Mouse (Mus musculus): ENCODE measurements around the gene Gm21915. TPM values are rescaled to one million over a fixed set of nuclear protein-coding genes. Genes with fewer than 3 reads are reported as not detected.

Gene Gm21915
- total RNA-seq (2021): not detected
- long read RNA-seq, experiment 1: 0 reads
- long read RNA-seq, experiment 2: 0 reads

DNA sequence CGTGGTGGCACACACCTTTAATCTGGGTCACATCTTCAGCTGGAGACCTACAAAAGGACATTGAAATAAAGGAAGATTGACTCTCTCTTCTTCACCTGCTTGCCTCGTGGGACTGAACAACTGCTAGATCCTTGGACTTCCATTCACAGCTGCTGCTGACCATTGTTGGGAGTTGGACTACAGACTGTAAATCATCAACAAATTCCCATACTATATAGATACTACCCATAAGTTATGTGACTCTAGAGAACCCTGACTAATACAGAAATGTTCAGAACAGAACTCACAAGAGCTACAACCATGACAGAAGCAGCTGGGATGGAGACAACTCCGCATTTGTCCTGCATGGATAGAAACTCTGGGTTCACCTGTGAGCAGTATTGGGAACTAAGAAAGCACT, at the start of gene Gm21915:
Gene Gm21915, plus strand, starts transcription at position 301 of the 400 bp plus-strand sequence.
- no peak for DNase-seq (ENCODE audit: low spot score in 2 of 2)
- intact Hi-C loops (cut with DNase I): no loop called here

DNA sequence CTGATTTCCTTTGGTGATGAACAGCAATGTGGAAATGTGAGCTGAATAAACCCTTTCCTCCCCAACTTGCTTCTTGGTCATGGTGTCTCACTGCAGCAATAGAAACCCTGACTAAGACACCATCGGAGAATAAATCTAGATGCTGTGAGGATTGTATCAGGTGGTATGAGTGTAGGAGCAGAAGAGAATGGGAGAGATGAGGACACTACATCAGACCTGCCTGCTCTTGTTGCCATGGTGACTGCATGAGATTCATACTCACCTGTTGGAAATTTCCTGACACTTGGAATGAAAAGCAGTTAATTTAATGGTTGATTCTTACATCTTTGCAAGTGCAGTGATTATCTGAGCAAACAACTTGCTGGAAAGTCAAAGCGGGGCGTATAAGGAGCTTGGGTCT, 48.1 kb upstream of the Gm21915 start:
- intact Hi-C loops (cut with DNase I): no loop called here
- DNase-seq (ENCODE audit: low spot score in 2 of 2): no peak

DNA sequence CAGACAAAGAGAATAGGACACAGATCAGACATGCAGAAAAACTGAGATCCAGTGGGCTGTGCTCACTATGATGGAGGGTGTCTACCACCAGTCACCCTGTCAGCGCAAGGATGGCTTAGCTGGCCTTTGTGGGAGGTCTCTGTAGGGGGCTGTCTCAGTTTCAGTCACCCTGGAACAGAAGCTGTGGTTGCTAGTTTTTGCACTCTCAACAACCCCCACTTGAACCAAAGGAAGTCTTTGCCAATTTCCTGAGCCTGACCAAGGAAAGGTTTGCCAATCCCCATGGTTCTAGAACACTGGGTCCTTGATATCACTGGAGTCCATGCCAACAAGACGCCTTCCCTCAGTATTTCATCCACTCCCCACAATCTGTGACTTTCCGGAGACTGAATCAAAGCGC, 47.6 kb upstream of the Gm21915 start:
- DNase-seq (ENCODE audit: low spot score in 2 of 2): no peak
- intact Hi-C loops (cut with DNase I): no loop called here

DNA sequence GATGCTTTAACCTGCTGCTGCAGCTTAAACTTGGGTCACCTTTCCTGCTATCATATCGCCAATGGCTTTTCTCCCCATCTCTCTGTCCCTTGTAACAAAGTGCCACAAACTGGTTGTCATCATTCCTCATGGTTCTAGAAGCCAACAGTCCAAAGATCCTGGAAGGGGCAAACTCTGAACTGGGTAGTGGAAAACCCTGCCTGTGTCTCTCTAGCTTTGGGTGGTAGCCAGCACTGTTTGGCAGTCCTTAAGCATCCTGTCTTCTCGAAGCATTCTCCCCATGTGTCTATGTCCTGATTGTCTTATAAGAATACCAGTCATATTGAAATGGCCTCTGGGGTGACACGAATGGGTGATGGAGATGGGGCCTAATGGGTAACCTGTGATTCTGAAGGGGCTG, 45.1 kb upstream of the Gm21915 start:
- DNase-seq (ENCODE audit: low spot score in 2 of 2): no peak
- intact Hi-C loops (cut with DNase I): no loop called here

DNA sequence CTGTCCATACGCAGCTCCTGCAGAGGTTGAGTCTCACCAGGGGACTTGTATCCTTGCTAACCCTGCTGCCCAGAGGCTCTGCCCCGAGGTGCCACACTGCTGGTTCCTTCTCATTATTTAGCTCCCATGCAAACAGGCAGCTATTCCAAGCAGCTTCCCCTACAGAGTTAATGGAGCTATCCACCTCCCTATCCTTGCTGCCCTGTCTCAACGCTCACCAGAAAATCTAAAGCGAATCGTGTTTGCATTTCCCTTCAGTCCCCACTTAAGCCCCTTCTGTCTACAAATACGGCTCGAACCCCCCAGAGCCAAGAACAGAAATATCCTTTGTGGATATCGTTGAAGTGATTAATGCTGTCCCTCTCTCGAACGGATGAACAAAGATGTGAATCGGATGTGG, 43.8 kb upstream of the Gm21915 start:
- intact Hi-C loops (cut with DNase I): no loop called here

DNA sequence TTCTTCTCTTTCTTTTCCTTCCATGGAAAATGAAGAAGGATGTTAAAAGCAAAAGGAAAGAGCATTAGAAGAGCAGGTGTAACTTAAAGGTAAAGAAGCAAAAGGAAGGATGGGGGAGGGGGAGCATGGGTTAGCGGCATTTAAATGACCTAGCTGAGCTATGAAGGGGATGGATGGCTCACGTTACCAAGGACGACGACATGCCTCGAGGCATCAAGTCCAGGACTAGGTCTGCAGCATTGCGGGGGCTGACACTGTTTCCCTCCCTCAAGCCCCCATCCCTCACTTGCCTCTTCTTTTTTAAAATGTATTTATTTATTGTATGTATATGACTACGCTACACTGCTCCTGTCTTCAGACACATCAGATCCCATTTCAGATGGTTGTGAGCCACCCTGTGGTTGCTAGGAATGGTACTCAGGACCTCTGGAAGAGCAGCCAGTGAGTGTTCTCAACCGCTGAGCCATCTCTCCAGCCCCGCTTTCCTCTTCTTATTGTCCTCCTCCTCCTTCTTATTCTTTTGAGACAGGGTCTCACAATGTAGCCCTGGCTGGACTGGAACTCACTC, 43.2 kb upstream of the Gm21915 start:
- intact Hi-C loops (cut with DNase I): no loop called here
- DNase-seq (ENCODE audit: low spot score in 2 of 2): no peak

More for the DNA sequence above, 43.8 kb upstream of the Gm21915 start:
- no peak for DNase-seq (ENCODE audit: low spot score in 2 of 2)

DNA sequence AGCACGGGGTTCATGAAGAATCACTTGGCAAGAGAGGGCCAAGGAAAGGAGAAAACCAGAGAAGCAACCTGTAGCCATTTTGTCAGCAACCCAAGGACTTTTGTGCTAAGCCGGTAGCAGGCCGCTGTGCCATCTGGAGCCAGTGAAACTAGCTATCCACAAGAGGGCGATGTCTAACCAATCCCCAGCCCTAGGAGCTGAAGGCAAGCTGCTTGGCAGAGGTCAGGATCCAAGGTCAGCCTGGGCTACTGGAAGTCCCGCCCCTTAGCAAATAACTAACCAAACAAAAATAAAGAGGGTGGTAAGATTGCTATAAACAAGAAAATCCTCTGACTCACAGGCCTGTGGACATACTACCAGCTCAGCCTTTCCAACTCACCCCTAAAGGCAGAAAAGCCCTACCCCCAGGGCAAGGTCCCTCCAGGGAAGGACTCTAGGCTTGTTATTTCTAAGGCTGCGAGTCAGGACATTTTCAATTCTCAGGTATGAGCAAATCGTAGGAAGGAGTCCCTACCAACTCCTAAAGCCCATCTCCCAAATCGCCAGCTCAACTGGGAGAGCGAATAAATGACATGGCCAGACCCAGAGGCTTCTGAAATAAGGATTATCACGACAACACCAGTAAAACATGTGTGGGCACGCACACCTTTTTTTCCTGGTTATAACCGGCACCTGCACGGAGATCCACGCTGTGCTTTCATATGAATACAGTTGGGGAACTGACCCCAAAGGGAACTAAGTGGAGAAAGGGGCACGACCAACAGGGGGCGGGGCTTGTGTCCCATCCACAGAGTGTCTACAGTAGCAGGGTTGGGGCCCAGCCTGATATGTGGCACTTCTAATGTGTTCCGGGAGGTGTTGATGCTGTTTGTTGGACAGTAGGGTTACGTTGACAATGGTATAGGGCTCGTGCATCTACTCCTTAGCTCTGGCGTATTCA, 42.0 kb upstream of the Gm21915 start:
- intact Hi-C loops (cut with DNase I): no loop called here

DNA sequence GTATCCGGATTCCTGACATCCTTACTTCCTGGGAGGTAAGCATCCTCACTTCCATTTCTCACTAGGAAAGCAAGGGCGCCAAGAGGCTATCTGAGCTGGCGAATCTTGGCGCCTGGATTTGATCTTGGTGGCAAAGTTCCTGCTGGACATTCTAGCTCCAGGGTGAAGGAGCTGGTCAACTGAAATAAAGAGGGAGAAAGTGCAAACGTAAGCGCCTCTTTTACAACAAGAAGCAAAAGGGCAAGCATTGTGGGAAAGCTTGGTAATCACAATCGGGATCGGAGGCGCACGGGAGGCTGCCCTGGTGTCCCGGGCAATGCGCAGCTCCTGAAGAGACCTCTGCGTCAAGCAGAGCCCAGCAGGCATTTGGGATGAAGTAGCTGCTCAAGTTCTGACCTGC, 41.0 kb upstream of the Gm21915 start:
- no peak for DNase-seq (ENCODE audit: low spot score in 2 of 2)
- intact Hi-C loops (cut with DNase I): no loop called here

More for the DNA sequence above, 42.0 kb upstream of the Gm21915 start:
- DNase-seq (ENCODE audit: low spot score in 2 of 2): peak; percentile 63 to 71

DNA sequence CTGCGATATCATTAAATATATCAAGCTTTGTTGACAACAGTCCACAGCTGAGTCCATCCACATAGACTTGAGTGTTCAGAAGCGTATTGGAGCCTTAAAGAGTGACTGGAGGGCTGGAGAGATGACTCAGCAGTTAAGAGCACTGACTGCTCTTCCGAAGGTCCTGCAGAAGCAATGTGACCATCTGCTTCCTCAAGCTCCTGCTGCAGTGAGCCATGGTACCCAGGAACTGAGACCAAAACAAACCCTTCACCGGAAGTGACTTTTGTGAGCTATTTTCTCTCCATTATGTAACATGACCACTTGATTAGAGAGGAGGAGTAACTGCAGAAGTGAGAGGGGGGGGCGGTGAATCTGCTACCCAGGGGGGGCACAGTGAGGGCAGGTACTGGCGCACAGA, 39.3 kb upstream of the Gm21915 start:
- intact Hi-C loops (cut with DNase I): no loop called here
- no peak for DNase-seq (ENCODE audit: low spot score in 2 of 2)

DNA sequence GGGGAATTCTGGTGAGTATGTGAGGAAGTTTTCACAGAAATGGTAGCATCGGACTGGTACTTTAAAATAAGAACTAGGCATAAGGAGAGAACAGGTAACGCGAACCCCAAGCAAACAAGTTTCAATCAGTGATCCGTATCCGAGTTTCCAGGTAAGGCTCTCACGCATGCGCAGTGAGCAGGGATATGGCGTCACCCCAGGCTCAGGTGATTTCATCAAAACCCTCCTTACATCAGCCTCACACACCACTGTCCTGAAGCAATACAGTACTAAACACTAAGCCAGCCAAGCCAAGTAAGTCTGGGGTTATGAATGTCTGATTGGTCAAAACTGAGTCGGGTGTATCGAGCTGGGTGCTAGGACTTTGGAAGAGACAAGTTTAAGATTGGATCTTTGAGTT, 38.9 kb upstream of the Gm21915 start:
- no peak for DNase-seq (ENCODE audit: low spot score in 2 of 2)
- intact Hi-C loops (cut with DNase I): no loop called here

DNA sequence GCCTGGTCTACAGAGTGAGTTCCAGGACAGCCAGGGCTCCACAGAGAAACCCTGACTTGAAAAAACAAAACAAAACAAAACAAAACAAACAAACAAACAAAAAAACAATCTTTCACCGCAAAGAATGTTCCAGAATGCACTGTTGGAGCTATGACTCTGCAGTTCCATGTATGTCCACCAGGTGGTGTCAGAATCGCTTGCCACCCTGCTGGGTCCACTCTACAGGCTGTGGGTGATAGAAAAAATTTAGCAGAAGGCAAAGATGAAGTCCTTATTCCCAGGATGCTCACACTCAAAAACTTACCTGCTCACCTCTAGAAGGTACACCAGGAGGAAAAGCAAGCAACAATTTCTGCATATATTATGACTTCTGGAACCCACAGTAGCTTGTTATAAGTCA, 34.4 kb upstream of the Gm21915 start:
- DNase-seq (ENCODE audit: low spot score in 2 of 2): peak; percentile 84 to 87
- intact Hi-C loops (cut with DNase I): loop anchor here (2.0 to 5.0 kb wide), 3 partner anchors 51 to 171 kb away; partner anchors contain the start of gene Clmp

DNA sequence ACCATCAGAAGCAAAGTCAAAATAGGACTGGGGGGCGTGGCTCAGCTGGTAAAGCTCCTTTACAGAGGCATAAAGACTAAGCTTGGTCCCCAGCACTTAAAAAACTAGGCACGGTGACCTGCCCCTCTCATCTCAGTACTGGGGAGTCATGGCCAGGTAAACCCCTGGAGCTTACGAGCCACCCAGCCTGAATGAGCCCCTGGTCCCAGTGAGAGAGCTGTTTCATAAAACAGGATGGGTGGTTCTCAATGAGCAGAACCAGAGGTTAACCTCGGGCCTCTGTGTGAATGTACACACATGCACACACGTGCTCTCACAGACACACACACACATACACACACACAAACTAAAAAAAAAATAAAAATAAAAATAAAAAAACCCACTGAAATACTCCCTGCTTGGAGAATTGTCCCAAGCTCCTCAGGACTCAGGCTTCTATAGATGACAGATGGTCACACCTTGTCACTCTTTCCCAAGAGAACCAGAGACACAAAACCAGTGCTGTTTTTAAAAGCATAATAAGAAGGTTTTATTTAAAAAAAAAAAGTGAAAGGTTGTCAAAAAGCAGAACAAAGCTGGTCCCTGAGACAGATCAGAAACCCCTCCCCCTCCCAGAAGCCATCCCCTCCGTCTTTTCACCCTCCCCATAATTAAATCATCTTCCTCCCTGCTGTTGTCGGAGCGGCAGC, 32.6 kb upstream of the Gm21915 start:
- no peak for DNase-seq (ENCODE audit: low spot score in 2 of 2)
- intact Hi-C loops (cut with DNase I): loop anchor here (2.0 to 5.0 kb wide), 3 partner anchors 49 to 169 kb away; partner anchors contain the start of gene Clmp

DNA sequence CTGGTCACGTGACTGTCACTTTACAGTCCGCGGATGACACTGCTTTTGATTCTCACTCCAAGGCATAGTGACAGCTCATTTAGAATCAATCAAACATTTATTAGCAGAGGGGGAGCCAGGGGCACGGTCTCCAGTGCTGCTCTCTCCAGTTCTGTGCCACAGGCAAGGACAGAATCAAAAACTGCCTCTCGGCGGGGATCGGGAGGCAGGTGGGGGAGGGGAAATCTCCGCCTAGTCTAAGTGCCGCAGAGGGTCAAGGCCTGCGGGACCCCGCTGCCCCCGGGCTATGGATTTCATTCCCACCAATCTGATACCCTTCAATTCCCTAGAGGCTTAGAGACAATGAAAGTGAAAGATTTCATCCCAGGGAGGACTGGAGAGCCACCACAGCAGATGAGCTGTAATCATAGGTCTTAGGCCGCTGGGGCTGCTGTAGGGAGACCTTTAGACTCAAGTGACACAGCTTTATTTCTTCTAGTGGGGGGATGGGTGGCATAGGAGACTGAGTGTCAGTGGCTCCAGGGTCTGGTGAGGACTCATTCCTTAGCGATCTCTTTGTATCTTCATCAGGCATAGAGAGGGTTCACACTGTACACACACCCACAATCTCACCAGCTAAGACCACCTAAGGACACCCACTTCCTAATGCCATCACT, 31.9 kb upstream of the Gm21915 start:
- intact Hi-C loops (cut with DNase I): loop anchor here (5.0 kb wide), 2 partner anchors 49 to 169 kb away; partner anchors contain the start of gene Clmp
- peak in 1 of 2 experiments; percentile 43 for DNase-seq (ENCODE audit: low spot score in 2 of 2)

DNA sequence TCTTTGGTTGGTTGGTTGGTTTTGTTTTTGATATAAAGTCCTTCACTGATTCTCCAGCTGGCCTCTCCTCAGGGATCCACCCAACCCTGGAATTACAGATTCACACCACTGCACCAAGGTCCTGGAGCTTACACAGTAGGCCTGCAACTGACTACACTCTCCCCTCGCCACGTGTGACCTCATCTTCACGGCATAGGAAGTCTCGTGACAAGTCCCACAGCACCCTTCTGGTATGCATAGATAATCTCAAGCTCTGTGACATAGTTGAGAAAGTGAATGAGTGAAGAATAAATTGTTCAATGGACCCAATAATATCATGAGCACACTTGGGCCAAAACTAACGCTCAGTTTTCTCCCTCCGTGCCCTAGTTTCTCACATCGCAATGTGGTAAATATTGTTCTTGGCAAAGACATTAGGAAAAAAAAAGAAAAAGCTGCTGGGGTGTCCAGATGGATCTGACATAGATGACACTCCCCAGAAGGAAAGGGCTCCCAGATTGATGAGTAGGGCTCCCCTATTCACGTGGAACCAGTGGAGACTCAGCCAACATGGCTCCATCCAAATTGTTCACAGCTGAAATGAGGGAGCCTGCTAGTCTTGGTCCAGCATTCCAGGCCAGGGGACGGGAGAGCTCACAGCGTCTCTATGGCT, 30.8 kb upstream of the Gm21915 start:
- intact Hi-C loops (cut with DNase I): loop anchor here (5.0 kb wide), 2 partner anchors 48 to 168 kb away; partner anchors contain the start of gene Clmp
- no peak for DNase-seq (ENCODE audit: low spot score in 2 of 2)

DNA sequence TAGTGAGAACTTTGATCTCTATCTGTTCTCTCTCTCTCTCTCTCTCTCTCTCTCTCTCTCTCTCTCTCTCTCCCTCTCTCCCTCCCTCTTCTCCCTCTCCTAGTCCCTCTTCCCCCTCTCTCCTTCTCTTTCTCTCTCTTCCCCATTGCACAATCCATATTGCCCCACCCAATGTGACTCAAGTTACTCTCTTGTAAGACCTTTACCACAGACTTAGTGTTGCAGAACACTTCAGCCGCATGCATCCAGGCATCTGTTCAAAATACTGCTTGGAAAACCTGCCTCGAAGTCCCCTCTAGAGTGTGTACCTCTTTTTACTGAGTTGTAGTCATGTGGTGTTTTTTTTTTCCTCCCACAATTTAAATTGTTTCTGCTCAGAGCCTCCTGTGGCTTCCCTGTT, 29.1 kb upstream of the Gm21915 start:
- no peak for DNase-seq (ENCODE audit: low spot score in 2 of 2)
- intact Hi-C loops (cut with DNase I): no loop called here

DNA sequence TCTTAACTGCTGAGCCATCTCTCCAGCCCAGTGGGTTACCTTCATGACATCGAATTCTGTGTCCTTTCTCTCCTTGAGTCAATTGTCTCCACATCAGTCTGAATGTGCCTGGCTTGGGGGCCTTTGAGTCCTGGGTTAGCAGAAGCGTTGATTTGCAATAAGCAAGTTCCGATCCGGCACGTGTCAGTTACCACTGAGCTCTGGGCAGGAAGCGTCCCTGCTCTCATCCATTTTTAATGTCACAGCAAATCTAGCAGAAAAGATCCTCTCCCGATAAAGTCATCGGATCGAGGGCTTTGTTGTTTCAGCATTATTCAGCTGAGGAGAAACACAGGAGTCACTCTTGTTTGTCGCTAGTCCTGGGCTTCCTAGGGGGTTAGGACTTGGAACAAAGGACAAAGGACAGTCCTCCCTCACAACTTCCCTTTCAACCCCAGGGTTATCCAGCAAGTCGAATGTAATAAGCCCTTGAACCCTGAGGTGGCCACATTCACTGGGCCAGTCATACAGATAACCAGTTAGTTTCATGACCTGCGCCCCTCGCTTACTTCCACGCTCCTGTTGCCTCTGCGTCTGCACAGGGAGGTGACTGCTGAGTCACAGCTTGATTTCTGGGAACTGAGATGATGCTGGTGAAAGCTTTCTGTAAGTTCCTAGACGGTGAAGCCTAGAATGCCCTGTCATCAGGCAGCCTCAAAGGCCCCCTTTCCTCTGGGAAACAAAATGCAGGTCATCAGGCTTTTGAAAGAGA, 27.8 kb upstream of the Gm21915 start:
- DNase-seq (ENCODE audit: low spot score in 2 of 2): no peak
- intact Hi-C loops (cut with DNase I): no loop called here

DNA sequence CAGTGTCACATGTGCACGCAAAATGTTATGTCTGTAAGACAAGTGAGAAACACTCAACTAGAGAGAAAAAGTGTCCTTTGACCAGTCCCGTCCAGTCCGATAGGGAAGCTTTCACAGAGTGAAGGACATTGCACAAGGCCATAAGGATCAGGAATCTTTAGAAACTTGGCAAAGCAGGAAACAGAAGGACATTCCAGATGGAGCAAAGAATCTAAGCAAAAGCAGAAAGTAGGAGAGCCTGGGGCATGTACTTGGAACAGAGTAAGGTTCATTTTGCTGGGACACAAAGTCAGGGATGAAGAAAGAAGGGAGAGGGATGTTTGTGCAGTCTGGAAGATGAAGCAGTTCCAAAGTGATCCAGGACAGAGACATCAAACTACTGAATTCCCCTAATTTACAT, 21.0 kb upstream of the Gm21915 start:
- DNase-seq (ENCODE audit: low spot score in 2 of 2): no peak
- intact Hi-C loops (cut with DNase I): no loop called here

DNA sequence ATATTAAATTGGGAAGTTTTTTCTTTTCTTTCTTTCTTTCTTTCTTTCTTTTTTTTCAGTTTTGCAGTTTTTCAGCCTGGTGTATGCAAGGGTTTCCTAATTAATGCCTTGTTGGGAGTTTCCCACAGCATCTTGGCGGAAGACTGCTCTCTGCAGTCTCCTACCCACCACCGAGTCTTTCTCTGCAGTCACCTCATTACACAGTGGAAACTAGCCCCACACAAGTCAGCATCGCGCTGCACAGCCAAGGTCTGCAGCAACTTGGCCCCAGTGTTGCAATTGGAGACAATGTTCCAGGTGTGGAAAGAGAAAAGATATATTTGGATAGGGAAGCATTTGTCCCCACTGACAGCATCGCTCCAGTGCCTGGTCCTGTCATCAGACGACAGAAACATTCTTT, 20.4 kb upstream of the Gm21915 start:
- no peak for DNase-seq (ENCODE audit: low spot score in 2 of 2)
- intact Hi-C loops (cut with DNase I): no loop called here

All from left cerebral cortex, postnatal 14 days (tissue).